Mouse (Mus musculus) E14TG2a.4 (cell line): ENCODE results near the gene Fzd5.

Source experiments
- CTCF ChIP-seq: conservative IDR thresholded peaks from 2 replicates; pipeline ENCODE4 v1.5.1; 2014; ENCODE audit warnings: low read length
- NANOG ChIP-seq: IDR thresholded peaks from 2 replicates; pipeline ENCODE4 v1.6.1; 2014; ENCODE audit warnings: borderline replicate concordance, low read length, mixed read lengths
- POU5F1 ChIP-seq: IDR thresholded peaks from 2 replicates; pipeline ENCODE4 v1.6.1; 2014; ENCODE audit warnings: low read length, borderline replicate concordance

- TF ChIP-seq CTCF = no peak
- no peak for TF ChIP-seq NANOG
- no peak for TF ChIP-seq POU5F1
Observed at GRCm38 (mm10) chr1:64770169-64770568, 32.6 kb upstream of the Fzd5 start.
